Mouse (Mus musculus) neural tube, postnatal 0 days (tissue): ENCODE measurements around the gene Actl10. TPM values are rescaled to one million over a fixed set of nuclear protein-coding genes. Genes with fewer than 3 reads are reported as not detected.

Experiments
- polyA plus RNA-seq: library from polyadenylated mRNA; unstranded; fragments of >200 nt; fragmentation: Nextera tagmentation; extraction: Ambion mirVana; gene quantifications from 2 replicates; pipeline ENCODE4 v1.2.1, GENCODE M21; 2015

The Actl10 gene
- 0.15 and 0.17 TPM in 2 replicates for polyA plus RNA-seq

DNA sequence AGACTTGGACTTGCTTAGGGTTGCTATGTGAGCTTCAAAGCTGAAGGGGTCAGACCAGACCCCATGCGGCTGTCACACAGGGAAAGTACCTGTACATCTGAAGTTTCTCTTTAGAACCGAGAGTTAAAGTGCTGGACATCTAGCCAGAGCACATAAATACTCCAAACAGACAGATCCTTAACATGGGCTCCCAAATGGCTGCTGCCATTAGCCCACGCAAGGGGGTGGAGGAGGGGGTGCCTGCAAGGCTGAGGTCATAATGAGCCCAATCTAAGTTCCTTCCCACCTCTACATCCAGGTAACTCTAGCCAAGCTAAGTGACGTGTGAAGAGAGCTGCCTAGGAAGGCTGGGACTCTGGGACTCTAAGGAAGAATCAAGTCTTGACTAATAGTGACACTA is at the start of gene Actl10:
TSS of gene Actl10 (plus strand) at position 301 of the 400 bp plus-strand sequence.

DNA sequence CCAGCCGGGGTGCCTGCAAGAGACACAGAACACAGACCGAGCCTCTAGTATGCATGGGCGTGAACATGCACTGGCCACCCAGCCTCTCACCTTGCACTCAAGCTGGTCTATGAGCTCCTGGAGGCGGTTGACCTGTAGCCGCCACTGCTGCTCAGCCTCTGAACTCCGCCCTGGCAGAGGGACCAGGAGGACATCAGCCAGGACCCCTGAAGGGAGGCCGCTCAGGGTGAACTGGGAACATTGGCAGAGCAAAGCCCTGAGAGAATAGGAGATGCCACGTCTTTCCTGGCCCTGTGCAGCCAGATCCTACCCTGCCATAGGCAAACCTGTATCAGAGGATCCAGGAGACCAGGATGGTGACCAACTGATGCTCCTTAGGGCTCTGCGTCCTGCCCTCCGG is 4.9 kb upstream of the Actl10 start, which contains the start of gene 1700003F12Rik:
TSS of gene 1700003F12Rik (plus strand) at position 375 of the 400 bp plus-strand sequence.

DNA sequence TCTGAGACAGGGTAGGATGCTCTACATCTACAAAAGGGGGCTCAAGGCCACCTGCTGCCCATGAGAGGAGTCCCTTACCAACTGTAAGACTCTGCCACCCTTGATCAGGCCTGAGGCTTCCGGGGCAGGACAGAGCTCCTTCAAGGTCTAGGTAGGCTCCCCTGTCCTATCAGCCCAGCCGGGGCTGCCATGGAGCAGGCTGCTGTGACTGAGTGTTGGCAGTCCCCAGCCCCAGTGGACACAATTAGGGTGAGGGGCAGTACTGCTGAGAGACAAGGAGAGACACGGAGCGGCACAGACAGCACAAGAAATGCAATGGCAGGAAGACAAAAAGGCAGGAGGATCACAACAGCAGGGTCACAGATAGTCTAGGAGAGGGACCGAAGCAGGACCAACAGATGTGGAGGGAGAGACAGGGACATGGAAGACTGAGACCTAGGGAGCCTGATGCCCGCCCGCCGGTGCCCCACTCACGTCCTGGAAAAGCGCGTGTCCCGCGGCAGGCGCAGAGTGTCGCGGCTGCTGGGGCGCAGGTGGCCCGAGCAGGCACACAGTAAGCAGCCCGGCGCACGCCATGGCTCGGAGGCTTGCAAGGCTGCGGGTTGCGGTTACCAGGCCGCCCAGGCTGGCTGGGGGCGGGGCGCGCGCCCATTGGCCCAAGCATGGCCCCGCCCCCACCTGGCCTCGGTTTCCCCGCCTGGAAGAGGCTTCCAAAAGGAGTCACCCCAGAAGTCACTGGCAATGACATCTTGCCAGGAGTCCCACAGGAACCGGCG is 6.9 kb downstream of the Actl10 start, which contains the start of gene Necab3:
TSS of gene Necab3 (minus strand) at position 627 of the 776 bp plus-strand sequence.

DNA sequence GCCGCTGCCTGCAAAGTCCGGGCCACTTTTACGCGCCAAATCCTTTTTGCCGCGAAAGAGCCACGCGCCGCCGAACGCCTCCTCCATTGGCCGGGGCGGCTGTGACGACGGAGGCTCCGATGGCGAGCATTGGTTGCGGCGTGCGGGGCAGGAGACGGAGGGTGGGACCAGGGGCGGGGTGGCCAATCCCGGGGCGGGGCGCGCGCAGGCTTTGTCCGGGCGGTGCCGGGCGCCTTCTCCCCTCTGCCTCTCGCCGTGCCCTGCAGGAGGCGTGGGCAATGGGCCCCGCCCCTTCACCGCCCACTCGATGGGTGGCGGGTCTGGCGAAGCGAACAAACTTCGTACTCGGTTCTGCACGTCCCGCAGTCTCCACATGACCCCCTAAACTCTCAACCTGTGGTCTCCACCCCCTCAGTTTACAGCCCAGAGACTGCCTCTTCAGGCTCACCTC is 18.3 kb downstream of the Actl10 start, which contains the start of gene E2f1:
TSS of gene E2f1 (minus strand) at position 57 of the 451 bp plus-strand sequence.

Other genes starting within 250 kb of the Actl10 start
- not detected in 2 replicates for gene Bpifb9b, start 244.5 kb upstream of the Actl10 start, polyA plus RNA-seq
- 8.5 and 14.1 TPM in 2 replicates for gene Cdk5rap1, start 178.8 kb upstream of the Actl10 start, polyA plus RNA-seq
- gene Snta1, start 143.7 kb upstream of the Actl10 start, polyA plus RNA-seq: 25.7 and 27.5 TPM in 2 replicates
- gene Cbfa2t2, start 115.3 kb upstream of the Actl10 start, polyA plus RNA-seq: 23.4 and 27.1 TPM in 2 replicates
- 5.6 and 5.7 TPM in 2 replicates for gene 1700003F12Rik, start 4.7 kb upstream of the Actl10 start, polyA plus RNA-seq
- 21.1 and 24.0 TPM in 2 replicates for gene Necab3, start 7.1 kb downstream of the Actl10 start, polyA plus RNA-seq
- 3.9 and 5.0 TPM in 2 replicates for gene E2f1, start 18.1 kb downstream of the Actl10 start, polyA plus RNA-seq
- gene Pxmp4, start 51.9 kb downstream of the Actl10 start, polyA plus RNA-seq: 25.3 and 25.4 TPM in 2 replicates
- 1.8 and 2.4 TPM in 2 replicates for gene Zfp341, start 61.5 kb downstream of the Actl10 start, polyA plus RNA-seq
- 0.80 TPM in 1 of 2 replicates, not detected in the other for gene 4930519P11Rik, start 61.7 kb downstream of the Actl10 start, polyA plus RNA-seq
- 42.5 and 47.9 TPM in 2 replicates for gene Chmp4b, start 99.9 kb downstream of the Actl10 start, polyA plus RNA-seq
- gene Gm14214, start 218.3 kb downstream of the Actl10 start, polyA plus RNA-seq: not detected in 2 replicates
- 19.6 and 20.1 TPM in 2 replicates for gene Raly, start 239.3 kb downstream of the Actl10 start, polyA plus RNA-seq
- 0.51 and 0.57 TPM in 2 replicates for gene a, start 239.6 kb downstream of the Actl10 start, polyA plus RNA-seq